Mouse (Mus musculus) liver, adult 2 months (tissue): ENCODE data around the gene Csmd2. TPM values are rescaled to one million over a fixed set of nuclear protein-coding genes. Genes with fewer than 3 reads are reported as not detected.

Experiments
- DNase-seq: peaks from one replicate; pipeline ENCODE4 v3.0.0-alpha.2; 2011; ENCODE audit warnings: low read depth, low spot score; ENCODE audit errors: extremely low read depth
- H3K27ac ChIP-seq: fragments of 200-500 bp; replicated peaks from 2 replicates; pipeline ENCODE4 v1.5.1; 2012; ENCODE audit warnings: low read depth, mild to moderate bottlenecking, control low read depth, inconsistent platforms, low read length; ENCODE audit not compliant: insufficient read depth
- H3K27me3 ChIP-seq: fragments of 200-500 bp; 2 replicates; pipeline ENCODE4 v1.6.1; 2012; ENCODE audit warnings: mild to moderate bottlenecking, moderate library complexity, low read length, inconsistent platforms; ENCODE audit not compliant: control insufficient read depth, insufficient read depth
- H3K36me3 ChIP-seq: fragments of 200-500 bp; 2 replicates; pipeline ENCODE4 v1.6.1; 2012; ENCODE audit warnings: low read length, inconsistent platforms; ENCODE audit not compliant: control insufficient read depth, insufficient read depth
- H3K4me1 ChIP-seq: fragments of 200-500 bp; 2 replicates; pipeline ENCODE4 v1.6.1; 2011; ENCODE audit warnings: low read length; ENCODE audit not compliant: control insufficient read depth, insufficient read depth
- H3K4me3 ChIP-seq: fragments of 200-500 bp; 2 replicates; pipeline ENCODE4 v1.5.1; 2011; ENCODE audit warnings: low read depth, mild to moderate bottlenecking, control low read depth, low read length, moderate library complexity; ENCODE audit not compliant: insufficient read depth
- H3K79me2 ChIP-seq: fragments of 200-500 bp; 2 replicates; pipeline ENCODE4 v1.6.1; 2012; ENCODE audit warnings: inconsistent platforms, mild to moderate bottlenecking, low read length, moderate library complexity; ENCODE audit not compliant: control insufficient read depth, insufficient read depth
- H3K9ac ChIP-seq: fragments of 200-500 bp; 2 replicates; pipeline ENCODE4 v1.6.1; 2012; ENCODE audit warnings: low read depth, mild to moderate bottlenecking, control low read depth, inconsistent platforms, low read length
- CTCF ChIP-seq: fragments of 200-500 bp; IDR thresholded peaks from 2 replicates; pipeline ENCODE4 v1.5.1; 2011; ENCODE audit warnings: low read depth, low read length, control low read depth
- POLR2A ChIP-seq: fragments of 200-500 bp; IDR thresholded peaks from 2 replicates; pipeline ENCODE4 v1.6.1; 2011; ENCODE audit warnings: low read length, control low read depth; ENCODE audit not compliant: insufficient read depth; ENCODE audit errors: extremely low read depth
- WGBS: fragments of 180-500 bp; shearing (Covaris S2); methylation state at CpG from one replicate; pipeline ENCODE4 v1.1.7; 2018; 5-methylcytosine and 5-hydroxymethylcytosine counted together
- polyA plus RNA-seq: library from polyadenylated mRNA; depleted of rRNA; stranded (reverse); fragments of >200 nt; gene quantifications from 2 replicates; pipeline ENCODE4 v1.2.3, GENCODE M21; 2012
- total RNA-seq: library from RNA; depleted of rRNA; stranded (reverse); fragments of >200 nt; gene quantifications from 2 replicates; pipeline ENCODE4 v1.2.3, GENCODE M21; 2014

The Csmd2 gene
- total and polyA plus RNA-seq, 2 experiments = not detected

GRCm38 (mm10) chr4:128550756-128551155 lies 563.1 kb downstream of the Csmd2 start:
- DNase-seq = no peak
- H3K4me3 ChIP-seq = no peak overlapping the region
- no peaks in the 10 kb centered on the region for H3K36me3 ChIP-seq
- no peaks in the 10 kb centered on the region for H3K4me1 ChIP-seq
- no peak overlapping the region for H3K27ac ChIP-seq
- no peak overlapping the region for H3K9ac ChIP-seq
- TF ChIP-seq CTCF = no peak
- TF ChIP-seq POLR2A = no peak
- H3K27me3 ChIP-seq = no peaks in the 10 kb centered on the region
- H3K79me2 ChIP-seq = no peaks in the 10 kb centered on the region
- 81% methylated on average over 6 of the region's 6 CpGs for WGBS

GRCm38 (mm10) chr4:128554198-128554597 lies 566.5 kb downstream of the Csmd2 start:
- no peak for TF ChIP-seq CTCF
- TF ChIP-seq POLR2A = no peak
- H3K79me2 ChIP-seq = no peaks in the 10 kb centered on the region
- no peak for DNase-seq
- H3K9ac ChIP-seq = no peak overlapping the region
- H3K27me3 ChIP-seq = no peaks in the 10 kb centered on the region
- no peaks in the 10 kb centered on the region for H3K36me3 ChIP-seq
- no peak overlapping the region for H3K4me3 ChIP-seq
- WGBS = 91% methylated on average over 2 of the region's 2 CpGs
- H3K4me1 ChIP-seq = no peaks in the 10 kb centered on the region
- no peak overlapping the region for H3K27ac ChIP-seq

- Histone ChIP-seq H3K4me3 (no peak overlapping the region), H3K27me3 (no peaks in the 10 kb centered on the region), H3K9ac (no peak overlapping the region), H3K4me1 (no peaks in the 10 kb centered on the region), H3K27ac (no peak overlapping the region), H3K79me2 (no peaks in the 10 kb centered on the region), H3K36me3 (no peaks in the 10 kb centered on the region)
- WGBS = 78% methylated on average over 3 of the region's 3 CpGs
- DNase-seq = no peak
- TF ChIP-seq POLR2A = no peak
- no peak for TF ChIP-seq CTCF
Measured at GRCm38 (mm10) chr4:128560327-128560726, 572.7 kb downstream of the Csmd2 start.

DNA sequence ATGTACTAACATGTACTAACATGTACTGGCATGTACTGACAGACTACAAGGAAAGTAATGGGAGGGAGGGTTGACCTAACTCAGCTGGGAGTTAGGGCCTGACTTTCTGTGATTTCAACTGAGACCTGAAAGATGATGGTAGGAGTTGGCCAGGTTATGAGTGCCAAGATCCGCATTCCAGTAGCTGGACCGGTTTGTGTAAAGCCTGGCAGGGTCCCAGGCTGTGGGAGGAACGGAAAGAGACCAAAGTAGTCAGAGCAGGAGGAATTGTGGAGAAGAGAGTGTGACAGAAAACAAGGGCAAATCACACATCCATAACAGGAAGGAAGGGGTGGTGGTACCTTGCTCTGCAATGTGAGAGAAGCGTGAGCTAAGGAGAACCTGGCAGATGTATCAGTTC lies 588.2 kb downstream of the Csmd2 start:
- no peak overlapping the region for H3K27ac ChIP-seq
- H3K4me1 ChIP-seq = no peaks in the 10 kb centered on the region
- DNase-seq = no peak
- H3K36me3 ChIP-seq = no peaks in the 10 kb centered on the region
- TF ChIP-seq CTCF (no peak), POLR2A (no peak)
- no peak overlapping the region for H3K4me3 ChIP-seq
- no peaks in the 10 kb centered on the region for H3K79me2 ChIP-seq
- 64% methylated on average over 4 of the region's 4 CpGs for WGBS
- H3K9ac ChIP-seq = no peak overlapping the region
- no peaks in the 10 kb centered on the region for H3K27me3 ChIP-seq

DNA sequence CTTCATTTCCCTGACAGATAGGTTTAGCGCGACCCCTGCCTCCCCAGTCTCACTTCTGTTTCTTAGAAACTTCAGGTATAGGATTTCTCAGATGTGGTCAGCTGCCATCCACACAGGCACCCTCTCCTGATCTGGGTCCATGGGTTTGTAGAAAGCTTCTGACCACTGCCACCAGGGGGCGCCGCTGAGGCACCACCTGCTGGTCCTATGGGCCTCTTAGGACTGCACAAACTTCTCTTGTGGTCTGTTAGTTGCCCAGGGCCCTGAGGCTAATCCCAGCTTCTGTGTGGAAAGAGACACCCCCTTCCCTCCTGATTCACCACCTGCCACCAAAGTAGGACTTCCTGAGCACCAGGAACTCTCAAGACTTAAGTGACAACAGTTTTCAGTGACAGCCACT lies 591.5 kb downstream of the Csmd2 start:
- Histone ChIP-seq H3K4me3 (no peak overlapping the region), H3K27me3 (no peaks in the 10 kb centered on the region), H3K4me1 (no peaks in the 10 kb centered on the region), H3K27ac (no peak overlapping the region), H3K9ac (no peak overlapping the region), H3K36me3 (0 out of 2 replicates have a peak, but pooled peaks cover under 1% of the 10 kb centered on the region), H3K79me2 (no peaks in the 10 kb centered on the region)
- peak; percentile 10 for DNase-seq
- WGBS = 52% methylated on average over 4 of the region's 4 CpGs
- TF ChIP-seq CTCF = peak; percentile 87
- TF ChIP-seq POLR2A = no peak

DNA sequence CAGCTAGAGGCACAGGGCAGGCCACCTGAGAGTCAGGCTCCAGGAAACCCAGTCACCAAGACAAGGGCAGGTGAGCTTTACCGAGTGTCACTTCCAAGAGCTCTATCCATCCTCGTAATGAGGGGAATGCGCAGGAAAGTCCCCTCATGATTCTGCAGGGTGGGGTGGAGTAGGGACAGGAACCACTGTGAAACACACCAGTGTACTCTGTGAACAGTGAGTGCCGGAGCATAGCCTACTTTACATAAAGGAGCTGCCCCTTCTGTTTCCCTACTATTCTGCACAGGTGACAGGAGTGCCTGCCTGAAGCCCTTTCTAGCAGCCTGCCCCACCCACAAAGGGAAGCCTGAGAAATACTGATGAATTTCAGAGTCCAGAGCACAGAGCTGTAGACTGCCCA lies 605.6 kb downstream of the Csmd2 start:
- WGBS = 97% methylated on average over 4 of the region's 4 CpGs

More for the DNA sequence above, 605.6 kb downstream of the Csmd2 start:
- TF ChIP-seq CTCF = no peak
- no peak for TF ChIP-seq POLR2A
- no peak overlapping the region for H3K27ac ChIP-seq
- H3K4me1 ChIP-seq = no peaks in the 10 kb centered on the region
- no peak overlapping the region for H3K9ac ChIP-seq
- H3K27me3 ChIP-seq = no peaks in the 10 kb centered on the region
- H3K79me2 ChIP-seq = no peaks in the 10 kb centered on the region
- no peak for DNase-seq
- no peaks in the 10 kb centered on the region; the same call in 1 of the 2 replicates for H3K36me3 ChIP-seq
- H3K4me3 ChIP-seq = no peak overlapping the region
